Mouse (Mus musculus) olfactory bulb, adult 2 months (tissue): ENCODE results near the gene Myo3b. TPM values are rescaled to one million over a fixed set of nuclear protein-coding genes. Genes with fewer than 3 reads are reported as not detected.

Experiments
- H3K27ac ChIP-seq: fragments of 200-500 bp; 2 replicates; pipeline ENCODE4 v1.5.1; 2012; ENCODE audit warnings: low read depth, low read length; ENCODE audit not compliant: insufficient read depth
- H3K4me1 ChIP-seq: fragments of 200-500 bp; 2 replicates; pipeline ENCODE4 v1.6.1; 2012; ENCODE audit warnings: low read length; ENCODE audit not compliant: control insufficient read depth, insufficient read depth
- H3K4me3 ChIP-seq: fragments of 200-500 bp; 2 replicates; pipeline ENCODE4 v1.5.1; 2012; ENCODE audit warnings: mild to moderate bottlenecking, low read depth, low read length, moderate library complexity; ENCODE audit not compliant: insufficient read depth
- CTCF ChIP-seq: fragments of 200-500 bp; IDR thresholded peaks from 2 replicates; pipeline ENCODE4 v1.5.1; 2012; ENCODE audit warnings: low read depth, mild to moderate bottlenecking, low read length, moderate library complexity; ENCODE audit not compliant: insufficient read depth
- POLR2A ChIP-seq: fragments of 200-500 bp; IDR thresholded peaks from 2 replicates; pipeline ENCODE4 v1.6.1; 2012; ENCODE audit warnings: mild to moderate bottlenecking, low read depth, low read length, moderate library complexity; ENCODE audit not compliant: insufficient read depth
- WGBS: fragments of 180-500 bp; shearing (Covaris S2); methylation state at CpG from one replicate; pipeline ENCODE4 v1.1.7; 2018; 5-methylcytosine and 5-hydroxymethylcytosine counted together
- polyA plus RNA-seq: library from polyadenylated mRNA; stranded (reverse); fragments of >200 nt; gene quantifications from 2 replicates; pipeline ENCODE4 v1.2.4, GENCODE M21; 2012; ENCODE audit warnings: low replicate concordance; ENCODE audit not compliant: missing spikeins, insufficient read depth, insufficient read length

The Myo3b gene
- polyA plus RNA-seq, 1 experiment = not detected

- no peak for TF ChIP-seq CTCF
- TF ChIP-seq POLR2A = no peak
- 13% methylated on average over 12 of the region's 12 CpGs for WGBS
Measured at GRCm38 (mm10) chr2:70456205-70456604, 417.3 kb downstream of the Myo3b start.

GRCm38 (mm10) chr2:70463606-70464005 lies 424.7 kb downstream of the Myo3b start:
- WGBS = 85% methylated on average over 1 of the region's 1 CpGs
- Histone ChIP-seq H3K4me1 (no peaks in the 10 kb centered on the region), H3K4me3 (no peak overlapping the region), H3K27ac (no peak overlapping the region)
- TF ChIP-seq CTCF (no peak), POLR2A (no peak)

More at GRCm38 (mm10) chr2:70456205-70456604, 417.3 kb downstream of the Myo3b start:
- Histone ChIP-seq H3K27ac (no peak overlapping the region), H3K4me3 (peak overlapping the region; percentile 27), H3K4me1 (peaks cover 9% of the 10 kb centered on the region)

- WGBS = 78% methylated on average over 5 of the region's 5 CpGs
Measured at GRCm38 (mm10) chr2:70471136-70471535, 432.2 kb downstream of the Myo3b start.

GRCm38 (mm10) chr2:70471861-70472620 lies 433.1 kb downstream of the Myo3b start:
- WGBS = 3% methylated on average over 48 of the region's 48 CpGs
- H3K4me3 ChIP-seq = peak overlapping the region; percentile 28
- H3K27ac ChIP-seq = no peak overlapping the region
- H3K4me1 ChIP-seq = peaks cover 45% of the 10 kb centered on the region
- TF ChIP-seq POLR2A = no peak
- no peak for TF ChIP-seq CTCF

More at GRCm38 (mm10) chr2:70471136-70471535, 432.2 kb downstream of the Myo3b start:
- TF ChIP-seq CTCF (no peak), POLR2A (no peak)
- H3K4me1 ChIP-seq = peaks cover 37% of the 10 kb centered on the region
- no peak overlapping the region for H3K27ac ChIP-seq
- H3K4me3 ChIP-seq = no peak overlapping the region

Other genes starting within 250 kb of the Myo3b start
- not detected in 2 replicates for gene Ccdc173, start 249.6 kb upstream of the Myo3b start, polyA plus RNA-seq
- gene Phospho2, start 249.5 kb upstream of the Myo3b start, polyA plus RNA-seq = not detected in 2 replicates
- not detected in 2 replicates for gene Klhl23, start 217.2 kb upstream of the Myo3b start, polyA plus RNA-seq
- gene Ssb, start 177.6 kb upstream of the Myo3b start, polyA plus RNA-seq = 660 TPM in 1 of 2 replicates, not detected in the other
- gene Mettl5, start 153.5 kb upstream of the Myo3b start, polyA plus RNA-seq = not detected in 2 replicates
- gene Ubr3, start 141.9 kb upstream of the Myo3b start, polyA plus RNA-seq = 194 TPM in 1 of 2 replicates, not detected in the other